Mouse (Mus musculus) kidney, embryonic 16.5 days (tissue): Measurements from ENCODE around the gene Iqcn. TPM values are rescaled to one million over a fixed set of nuclear protein-coding genes. Genes with fewer than 3 reads are reported as not detected.

Experiments used
- ATAC-seq: fragments of 200-750 bp; cut with Nextera tagmentation; 2 replicates; pipeline ENCODE4 v1.8.0; 2017; ENCODE audit warnings: moderate TSS enrichment; ENCODE audit not compliant: low FRiP score, low TSS enrichment
- H3K27ac ChIP-seq: fragments of 300-500 bp; sonication (generic); 2 replicates; pipeline ENCODE4 v1.5.1; 2014; ENCODE audit warnings: low read length
- H3K27me3 ChIP-seq: fragments of 300-500 bp; sonication (generic); 2 replicates; pipeline ENCODE4 v1.6.1; 2014; ENCODE audit warnings: low read length, control low read depth, mixed read lengths; ENCODE audit not compliant: insufficient read depth
- H3K36me3 ChIP-seq: fragments of 300-500 bp; sonication (generic); 2 replicates; pipeline ENCODE4 v1.6.1; 2014; ENCODE audit warnings: low read length, control low read depth, mixed read lengths; ENCODE audit not compliant: insufficient read depth
- H3K4me1 ChIP-seq: fragments of 300-500 bp; sonication (generic); 2 replicates; pipeline ENCODE4 v1.6.1; 2014; ENCODE audit warnings: low read length, control low read depth, mixed read lengths; ENCODE audit not compliant: insufficient read depth
- H3K4me2 ChIP-seq: fragments of 300-500 bp; sonication (generic); replicated peaks from 2 replicates; pipeline ENCODE4 v1.6.1; 2014; ENCODE audit warnings: low read depth, low read length
- H3K4me3 ChIP-seq: fragments of 300-500 bp; sonication (generic); 2 replicates; pipeline ENCODE4 v1.5.1; 2014; ENCODE audit warnings: mild to moderate bottlenecking, low read length
- H3K9ac ChIP-seq: fragments of 300-500 bp; sonication (generic); replicated peaks from 2 replicates; pipeline ENCODE4 v1.6.1; 2014; ENCODE audit warnings: low read length
- H3K9me3 ChIP-seq: fragments of 300-500 bp; sonication (generic); 2 replicates; pipeline ENCODE4 v1.6.1; 2016; ENCODE audit warnings: low read length, control low read depth
- WGBS: fragments of 180-500 bp; shearing (Covaris S2); extraction: QIAGEN DNeasy Blood & Tissue Kit; methylation state at CpG from one replicate; pipeline ENCODE4 v1.1.7; 2014; 5-methylcytosine and 5-hydroxymethylcytosine counted together
- polyA plus RNA-seq: library from polyadenylated mRNA; unstranded; fragments of >200 nt; fragmentation: Nextera tagmentation; extraction: Ambion mirVana; gene quantifications from 2 replicates; pipeline ENCODE4 v1.2.1, GENCODE M21; 2015

Iqcn gene
- polyA plus RNA-seq, 1 experiment from 2014 or later, result 0.04 TPM

DNA sequence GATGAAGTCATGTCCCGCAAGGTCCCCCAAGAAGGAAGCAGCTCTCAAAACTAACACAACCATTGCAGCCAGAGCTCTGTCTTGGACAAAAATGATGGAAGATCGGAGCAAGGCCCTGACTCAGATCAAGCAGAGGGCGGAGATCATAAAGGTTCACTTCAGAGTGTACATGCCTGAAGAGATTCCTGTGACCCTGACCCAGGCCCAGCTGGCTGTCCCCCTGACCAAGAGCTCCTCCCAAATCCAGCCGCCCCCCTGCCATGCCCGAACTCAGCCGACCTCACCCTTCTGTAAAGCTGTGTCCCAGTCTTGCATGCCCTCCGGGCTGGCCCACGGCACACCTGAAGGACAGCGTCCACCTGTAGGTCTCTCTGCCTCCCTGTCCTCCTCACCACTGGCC, 6.5 kb downstream of the Iqcn start:
- H3K36me3 ChIP-seq, result no peaks in the 10 kb centered on the region
- WGBS, result 91% methylated on average over 9 of the region's 9 CpGs
- no peak for ATAC-seq

DNA sequence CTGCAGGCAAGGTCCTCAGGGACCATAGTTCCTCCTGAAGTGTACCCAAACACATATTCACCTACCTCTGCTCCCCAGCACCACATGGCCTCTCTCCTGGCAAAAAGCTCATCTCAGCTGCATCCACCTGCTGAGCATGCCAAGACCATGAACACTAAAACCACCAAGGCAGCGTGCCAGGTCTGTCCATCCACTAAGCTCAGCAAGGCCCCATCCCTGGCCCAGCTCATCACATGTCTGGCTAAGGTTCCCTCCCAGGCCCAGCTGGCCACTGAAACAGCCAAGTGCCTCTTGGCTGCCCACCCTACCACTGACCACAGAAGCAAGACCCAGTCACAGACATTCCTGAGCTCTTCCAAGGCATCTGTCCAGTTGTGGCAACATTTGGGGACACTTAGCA, 7.0 kb downstream of the Iqcn start:
- ATAC-seq, result no peak
- H3K9ac ChIP-seq, result no peak overlapping the region
- no peak overlapping the region for H3K27ac ChIP-seq
- no peak overlapping the region for H3K4me2 ChIP-seq
- no peaks in the 10 kb centered on the region for H3K9me3 ChIP-seq
- H3K27me3 ChIP-seq, result no peaks in the 10 kb centered on the region
- 86% methylated on average over 1 of the region's 1 CpGs for WGBS
- H3K4me1 ChIP-seq, result peaks cover 6% of the 10 kb centered on the region
- no peak overlapping the region for H3K4me3 ChIP-seq
- H3K36me3 ChIP-seq, result no peaks in the 10 kb centered on the region

More for the DNA sequence above, 6.5 kb downstream of the Iqcn start:
- H3K27me3 ChIP-seq, result no peaks in the 10 kb centered on the region
- no peaks in the 10 kb centered on the region for H3K9me3 ChIP-seq
- no peak overlapping the region for H3K4me3 ChIP-seq
- H3K9ac ChIP-seq, result no peak overlapping the region
- no peak overlapping the region for H3K27ac ChIP-seq
- H3K4me2 ChIP-seq, result no peak overlapping the region
- H3K4me1 ChIP-seq, result peaks cover 6% of the 10 kb centered on the region

DNA sequence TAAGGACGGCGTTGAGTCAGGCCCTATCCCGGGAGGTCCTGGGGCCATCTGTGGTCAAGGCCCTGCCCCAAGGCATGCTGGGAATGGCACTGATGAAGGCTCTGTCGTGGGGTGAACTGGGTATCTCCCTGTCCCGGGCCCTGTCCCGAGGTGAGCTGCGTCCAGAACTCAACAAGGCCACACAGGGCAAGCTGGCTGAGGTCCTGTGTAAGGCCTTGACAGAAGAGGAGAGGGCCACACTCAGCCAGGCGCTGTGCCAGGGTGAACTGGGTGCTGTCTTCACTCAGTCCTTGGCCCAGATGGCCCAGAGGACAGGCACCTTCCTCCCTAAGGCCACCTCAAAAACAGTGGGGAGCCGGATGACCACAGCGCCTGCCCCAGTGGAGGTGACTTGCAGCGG, 7.8 kb downstream of the Iqcn start:
- no peak for ATAC-seq

DNA sequence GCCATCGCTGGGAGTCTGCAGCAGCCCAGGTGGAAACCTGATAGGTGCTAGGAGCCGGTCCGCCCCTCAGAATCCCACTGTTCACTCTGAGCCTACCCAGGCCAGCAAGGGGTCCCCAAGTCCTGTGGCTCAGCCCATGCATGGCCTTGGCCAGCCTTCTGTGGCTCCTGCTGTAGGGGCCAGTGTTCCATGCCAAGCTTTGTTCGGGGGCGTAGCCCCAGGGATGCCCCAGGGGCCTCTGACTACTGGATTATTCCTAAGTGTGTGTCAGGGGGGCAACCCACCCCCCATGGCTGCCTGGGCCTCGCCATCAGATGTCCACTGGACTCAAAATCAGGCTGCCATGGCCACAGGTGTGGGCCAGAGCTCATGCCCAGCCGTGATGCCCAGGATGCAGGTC, 10.7 kb downstream of the Iqcn start:
- no peak for ATAC-seq
- Histone ChIP-seq H3K4me3 (no peak overlapping the region), H3K9me3 (no peaks in the 10 kb centered on the region), H3K36me3 (no peaks in the 10 kb centered on the region), H3K4me1 (peaks cover 6% of the 10 kb centered on the region), H3K27ac (no peak overlapping the region), H3K27me3 (no peaks in the 10 kb centered on the region), H3K4me2 (no peak overlapping the region), H3K9ac (no peak overlapping the region)
- WGBS, result 77% methylated on average over 7 of the region's 7 CpGs

More for the DNA sequence above, 7.8 kb downstream of the Iqcn start:
- no peaks in the 10 kb centered on the region for H3K27me3 ChIP-seq
- H3K36me3 ChIP-seq, result no peaks in the 10 kb centered on the region
- no peak overlapping the region for H3K9ac ChIP-seq
- WGBS, result 85% methylated on average over 11 of the region's 11 CpGs
- no peak overlapping the region for H3K4me3 ChIP-seq
- H3K9me3 ChIP-seq, result no peaks in the 10 kb centered on the region
- H3K27ac ChIP-seq, result no peak overlapping the region
- H3K4me2 ChIP-seq, result no peak overlapping the region
- H3K4me1 ChIP-seq, result peaks cover 6% of the 10 kb centered on the region

DNA sequence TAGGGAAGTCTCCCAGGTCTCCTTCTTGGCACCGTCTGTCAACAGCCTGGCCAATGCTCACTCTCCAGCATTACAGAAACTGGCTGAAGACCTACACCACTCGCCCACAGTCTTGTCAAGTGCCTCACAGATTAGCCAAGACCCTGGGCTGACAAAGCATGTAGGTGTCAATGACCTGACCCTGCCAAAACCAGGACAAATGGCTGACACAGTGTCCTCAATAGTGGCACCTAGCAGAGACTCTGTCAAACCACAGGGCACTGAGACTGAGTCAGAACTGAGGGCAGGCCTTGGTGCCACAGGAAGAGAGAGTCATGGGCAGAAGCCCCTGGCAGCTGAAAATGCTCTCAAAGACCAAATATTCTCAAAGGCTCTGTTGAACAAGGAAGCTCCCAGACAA, 11.8 kb downstream of the Iqcn start:
- ATAC-seq, result no peak
- H3K4me3 ChIP-seq, result no peak overlapping the region
- WGBS, result 42% methylated on average over 2 of the region's 2 CpGs
- H3K4me2 ChIP-seq, result no peak overlapping the region
- H3K27ac ChIP-seq, result no peak overlapping the region
- H3K27me3 ChIP-seq, result no peaks in the 10 kb centered on the region
- no peak overlapping the region for H3K9ac ChIP-seq
- H3K36me3 ChIP-seq, result no peaks in the 10 kb centered on the region
- H3K4me1 ChIP-seq, result peaks cover 6% of the 10 kb centered on the region
- no peaks in the 10 kb centered on the region for H3K9me3 ChIP-seq

DNA sequence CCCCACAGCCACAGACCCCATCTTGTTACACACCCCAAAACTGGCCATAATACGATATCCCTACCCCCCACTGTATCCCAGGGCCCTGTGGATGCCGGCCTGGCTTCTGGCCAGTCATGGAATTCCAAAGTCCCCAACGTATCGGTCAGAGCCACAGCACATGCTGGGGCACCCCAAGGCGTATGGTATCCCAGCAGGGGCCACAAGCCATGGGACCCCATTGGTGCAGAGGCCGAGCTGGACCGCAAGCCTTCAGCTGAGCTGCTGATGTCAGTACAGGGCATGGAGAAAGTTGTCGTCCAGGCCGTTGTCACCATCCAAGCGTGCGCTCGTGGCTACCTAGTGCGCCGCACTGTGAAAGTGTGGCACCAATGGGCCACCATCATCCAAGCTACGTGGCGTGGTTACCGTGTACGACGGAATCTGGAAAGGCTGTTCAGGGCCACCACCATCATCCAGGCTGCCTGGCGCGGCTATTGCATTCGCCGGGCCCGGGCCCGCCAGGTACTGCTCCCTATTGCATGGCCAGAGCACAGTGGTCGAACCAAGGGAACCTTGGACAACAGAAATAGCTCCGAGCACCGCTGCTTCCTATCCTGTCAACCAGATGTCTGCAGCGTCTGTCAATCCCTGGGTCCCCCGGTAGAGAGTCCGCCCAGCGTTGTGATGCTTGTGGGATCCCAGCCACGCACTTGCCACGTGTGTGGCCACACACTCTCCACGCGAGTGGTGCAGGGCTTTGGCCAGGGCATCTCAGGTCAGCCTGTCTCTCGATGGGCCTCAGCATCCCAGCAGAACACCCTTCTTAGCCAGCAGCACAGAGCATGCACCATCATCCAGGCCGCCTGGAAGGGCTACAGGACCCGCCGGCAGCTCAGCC, 13.5 kb downstream of the Iqcn start:
- Histone ChIP-seq H3K9me3 (no peaks in the 10 kb centered on the region), H3K4me2 (no peak overlapping the region), H3K27ac (no peak overlapping the region), H3K36me3 (no peaks in the 10 kb centered on the region), H3K4me1 (peaks cover 6% of the 10 kb centered on the region), H3K9ac (no peak overlapping the region), H3K4me3 (no peak overlapping the region), H3K27me3 (no peaks in the 10 kb centered on the region)
- WGBS, result 88% methylated on average over 40 of the region's 40 CpGs
- no peak for ATAC-seq

DNA sequence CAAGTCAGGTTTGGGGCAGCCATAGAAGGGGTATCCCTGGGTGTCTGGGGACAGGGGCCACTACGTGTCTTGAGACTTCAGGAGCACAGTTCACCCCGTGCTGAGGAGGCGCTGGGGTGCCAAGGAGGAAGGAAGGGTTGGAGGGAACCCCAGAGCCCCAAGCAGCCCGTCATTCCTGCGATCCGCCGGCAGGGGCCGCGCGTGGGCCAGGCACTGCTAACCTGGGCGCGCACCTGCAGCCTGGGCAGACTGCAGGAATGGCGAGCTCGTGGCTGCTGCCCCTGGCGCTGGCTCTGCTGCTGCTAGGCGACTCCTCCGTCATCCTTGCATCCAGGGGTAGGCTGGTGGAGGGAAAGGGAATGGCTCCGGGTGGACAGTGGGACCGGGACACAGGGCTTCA, 15.0 kb downstream of the Iqcn start, which contains the start of gene Gm3336:
Gene Gm3336, plus strand, starts transcription at position 247 of the 400 bp plus-strand sequence.
- Histone ChIP-seq H3K4me1 (peaks cover 7% of the 10 kb centered on the region), H3K27ac (no peak within 1 kb of the TSS), H3K9ac (no peak within 1 kb of the TSS; the same call in 1 of the 2 replicates), H3K4me2 (no peak within 1 kb of the TSS), H3K4me3 (no peak within 1 kb of the TSS), H3K27me3 (no peaks in the 10 kb centered on the region), H3K9me3 (no peaks in the 10 kb centered on the region), H3K36me3 (no peaks in the 10 kb centered on the region)
- peak; percentile 8; the same call in 1 of the 2 replicates for ATAC-seq
- 5% methylated on average over 19 of the region's 19 CpGs for WGBS

DNA sequence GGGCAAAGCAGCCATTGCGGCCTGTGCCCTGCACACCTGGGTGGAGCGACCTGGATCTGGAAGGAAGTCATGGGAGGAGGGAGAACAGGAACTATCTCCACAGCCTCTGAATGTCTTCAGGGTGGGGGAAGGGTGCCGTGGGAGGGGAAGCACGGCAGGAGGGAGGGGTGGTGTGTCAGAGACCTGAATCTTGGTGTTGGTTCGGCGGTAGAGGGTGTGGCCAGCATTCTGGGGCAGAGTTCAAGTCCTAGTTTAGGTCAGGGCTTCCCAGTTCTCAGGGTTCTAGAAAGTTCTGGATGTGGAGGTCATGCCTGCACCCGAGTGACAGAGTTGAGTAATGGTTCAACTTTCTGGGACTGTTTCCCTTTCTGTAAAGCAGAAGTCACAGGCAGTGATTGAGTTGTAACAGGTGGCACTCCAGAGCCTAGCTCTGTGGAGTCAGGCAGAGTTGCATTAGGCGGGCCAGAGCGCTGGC, 16.6 kb downstream of the Iqcn start:
- 56% methylated on average over 9 of the region's 9 CpGs for WGBS
- Histone ChIP-seq H3K27ac (no peak overlapping the region), H3K4me3 (no peak overlapping the region), H3K9ac (no peak overlapping the region), H3K9me3 (no peaks in the 10 kb centered on the region), H3K36me3 (no peaks in the 10 kb centered on the region), H3K4me1 (peaks cover 14% of the 10 kb centered on the region), H3K4me2 (no peak overlapping the region), H3K27me3 (no peaks in the 10 kb centered on the region)
- no peak for ATAC-seq

DNA sequence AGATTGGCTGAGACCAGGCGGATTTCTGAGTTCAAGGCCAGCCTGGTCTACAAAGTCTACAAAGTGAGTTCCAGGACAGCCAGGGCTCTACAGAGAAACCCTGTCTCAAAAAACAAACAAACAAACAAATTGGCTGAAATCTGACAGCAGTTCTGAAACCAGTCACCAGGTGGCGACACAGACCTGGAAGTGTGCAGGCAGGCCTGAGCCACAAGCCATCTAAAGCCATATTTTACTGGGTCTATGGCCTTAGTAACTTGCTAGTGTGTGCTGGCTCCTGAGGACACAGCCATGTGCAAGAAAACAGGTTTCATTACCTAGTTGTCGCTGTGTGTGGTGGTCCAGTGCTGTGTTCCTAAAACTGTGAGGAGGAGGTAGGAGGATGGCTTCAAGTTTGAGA, 17.5 kb downstream of the Iqcn start:
- no peak overlapping the region for H3K4me3 ChIP-seq
- no peak overlapping the region for H3K4me2 ChIP-seq
- H3K27me3 ChIP-seq, result no peaks in the 10 kb centered on the region
- ATAC-seq, result 0 out of 2 replicates have a peak, but pooled peaks have one; percentile 17
- no peaks in the 10 kb centered on the region for H3K9me3 ChIP-seq
- H3K4me1 ChIP-seq, result peaks cover 18% of the 10 kb centered on the region
- H3K9ac ChIP-seq, result no peak overlapping the region
- H3K27ac ChIP-seq, result no peak overlapping the region
- 5% methylated on average over 3 of the region's 3 CpGs for WGBS
- no peaks in the 10 kb centered on the region for H3K36me3 ChIP-seq

DNA sequence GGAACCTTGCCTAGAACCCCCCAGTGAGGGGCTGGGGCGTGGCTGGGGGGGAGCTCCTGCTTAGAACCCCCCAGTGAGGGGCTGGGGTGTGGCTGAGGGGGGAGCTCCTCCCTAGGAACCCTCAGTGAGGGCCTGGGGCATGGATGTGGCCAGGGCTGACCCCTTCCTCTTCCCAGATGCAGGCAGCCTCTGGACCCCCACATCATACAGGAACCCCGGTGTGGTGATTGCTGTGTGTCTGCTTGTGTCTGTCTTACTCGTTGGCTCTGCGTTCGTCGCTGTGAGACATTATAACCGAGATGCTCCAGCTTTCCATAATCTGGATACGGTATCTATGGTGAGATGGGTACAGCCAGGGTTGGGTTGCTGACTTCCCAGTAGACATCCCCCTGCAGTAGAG, 18.3 kb downstream of the Iqcn start:
- no peak for ATAC-seq
- Histone ChIP-seq H3K36me3 (no peaks in the 10 kb centered on the region), H3K27ac (no peak overlapping the region), H3K4me1 (peaks cover 18% of the 10 kb centered on the region), H3K9ac (0 out of 2 replicates have a peak overlapping the region, but pooled peaks have one; percentile 26), H3K9me3 (no peaks in the 10 kb centered on the region), H3K4me3 (no peak overlapping the region), H3K27me3 (no peaks in the 10 kb centered on the region), H3K4me2 (no peak overlapping the region)
- WGBS, result 85% methylated on average over 8 of the region's 8 CpGs
